Mouse (Mus musculus) MEL (cell line): Measurements from ENCODE around the gene Gm12184.

ENCODE experiments used
- JUND ChIP-seq: IDR thresholded peaks from 2 replicates; pipeline ENCODE4 v1.6.1; 2011; ENCODE audit warnings: low read depth, mild to moderate bottlenecking, improper control_type of control experiment, low read length
- MAX ChIP-seq: IDR thresholded peaks from 2 replicates; pipeline ENCODE4 v1.6.1; 2011; ENCODE audit warnings: low read length, improper control_type of control experiment
- MEF2A ChIP-seq: IDR thresholded peaks from 2 replicates; pipeline ENCODE4 v1.6.1; 2014; ENCODE audit warnings: low read depth, mild to moderate bottlenecking, inconsistent platforms, low read length, improper control_type of control experiment; ENCODE audit not compliant: poor library complexity, insufficient replicate concordance, severe bottlenecking; ENCODE audit errors: extremely low read depth
- MYC ChIP-seq: IDR thresholded peaks from 2 replicates; pipeline ENCODE4 v1.6.1; 2011; ENCODE audit warnings: low read depth, mild to moderate bottlenecking, low read length, improper control_type of control experiment, moderate library complexity
- RAD21 ChIP-seq: IDR thresholded peaks from 2 replicates; pipeline ENCODE4 v1.6.1; 2011; ENCODE audit warnings: mild to moderate bottlenecking, low read depth, low read length, improper control_type of control experiment
- ZC3H11A ChIP-seq: IDR thresholded peaks from 2 replicates; pipeline ENCODE4 v1.6.1; 2012; ENCODE audit warnings: low read depth, mild to moderate bottlenecking, inconsistent platforms, low read length, improper control_type of control experiment

DNA sequence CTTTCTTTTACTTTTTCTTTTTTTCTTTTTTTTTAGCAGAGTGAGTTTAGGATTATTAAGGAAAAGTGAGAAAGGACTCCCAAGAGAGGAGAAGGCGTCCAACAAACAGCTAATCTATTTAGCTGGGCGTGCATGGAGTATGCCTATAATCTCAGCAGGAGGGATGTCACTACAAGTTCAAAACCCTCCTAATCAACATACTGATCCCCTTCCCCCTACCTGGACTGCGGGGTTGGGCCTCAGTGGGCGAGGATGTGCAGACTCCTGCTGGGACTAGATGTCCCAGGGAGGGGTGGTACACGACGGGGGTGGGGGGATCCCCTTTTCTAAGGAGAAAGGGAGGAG, 269 bp upstream of the Gm12184 start:
- TF ChIP-seq MAX, result no peak
- no peak for TF ChIP-seq ZC3H11A
- no peak for TF ChIP-seq MYC
- no peak for TF ChIP-seq RAD21
- no peak for TF ChIP-seq JUND
- TF ChIP-seq MEF2A, result no peak
